Mouse (Mus musculus) cerebellum, postnatal 25 days (tissue): ENCODE data around the gene Dnhd1.
A peak's percentile ranks its signal among the peaks of the same experiment; 100 is the strongest.
"Not testable (repeated sequence)": the region's sequence is repeated elsewhere in the genome, so short reads cannot be mapped to it uniquely, and the experiment has no call there.

Source experiments
- DNase-seq, 2 experiments: peaks; one replicate each; pipeline ENCODE4 v3.0.0; 2021; ENCODE audit warnings: mixed read lengths in 2 of 2

Gene Dnhd1

DNA sequence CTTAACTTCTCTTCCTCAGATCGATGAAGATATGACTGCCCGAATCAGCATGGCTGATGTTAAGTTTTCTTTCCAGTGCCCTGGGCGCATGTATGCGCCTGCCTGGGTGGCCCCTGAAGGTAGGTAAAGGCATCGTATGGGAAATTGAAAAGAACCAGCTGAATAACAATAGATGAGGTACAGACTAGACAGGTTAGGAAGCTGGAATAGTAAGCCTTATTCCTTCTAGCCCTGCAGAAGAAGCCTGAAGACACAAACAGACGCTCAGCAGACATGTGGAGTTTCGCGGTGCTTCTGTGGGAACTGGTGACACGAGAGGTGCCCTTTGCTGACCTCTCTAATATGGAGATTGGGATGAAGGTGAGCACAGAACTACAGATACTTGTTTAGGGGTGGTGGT lies 91.4 kb downstream of the Dnhd1 start:
- DNase-seq, result peak in 1 of 2 experiments; percentile 2

DNA sequence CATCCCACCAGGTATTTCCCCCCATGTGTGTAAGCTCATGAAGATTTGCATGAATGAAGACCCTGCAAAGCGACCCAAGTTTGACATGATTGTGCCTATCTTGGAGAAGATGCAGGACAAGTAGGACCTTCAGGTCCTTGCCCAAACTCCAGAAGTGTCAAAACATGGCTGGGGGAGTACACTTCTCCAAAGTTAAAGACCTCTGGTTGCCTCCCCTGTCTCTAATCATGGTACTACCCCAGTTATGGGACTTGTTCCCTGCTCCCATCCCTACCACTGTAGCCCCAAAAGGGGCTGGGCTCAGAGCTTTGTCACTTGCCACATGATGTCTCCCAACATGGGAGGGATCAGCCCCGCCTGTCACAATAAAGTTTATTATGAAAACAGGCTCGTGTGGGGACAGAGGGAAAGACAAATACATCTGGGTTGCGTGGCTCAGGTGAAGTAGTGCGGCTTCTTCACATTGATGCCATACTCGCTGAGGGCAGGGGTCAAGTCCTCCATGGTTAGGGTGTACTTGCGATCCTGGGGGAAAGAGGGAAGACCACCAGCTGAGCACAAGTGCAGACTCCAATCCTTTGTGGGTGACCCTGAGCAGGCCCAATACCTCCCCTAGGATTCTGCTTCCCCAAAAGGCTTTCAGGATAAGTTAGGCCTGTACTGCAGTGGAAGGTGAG lies 92.0 kb downstream of the Dnhd1 start:
- DNase-seq, result peak in 1 of 2 experiments; percentile 8

- not testable (repeated sequence) for DNase-seq
Observed at GRCm38 (mm10) chr7:105743246-105743925, 92.8 kb downstream of the Dnhd1 start.

DNA sequence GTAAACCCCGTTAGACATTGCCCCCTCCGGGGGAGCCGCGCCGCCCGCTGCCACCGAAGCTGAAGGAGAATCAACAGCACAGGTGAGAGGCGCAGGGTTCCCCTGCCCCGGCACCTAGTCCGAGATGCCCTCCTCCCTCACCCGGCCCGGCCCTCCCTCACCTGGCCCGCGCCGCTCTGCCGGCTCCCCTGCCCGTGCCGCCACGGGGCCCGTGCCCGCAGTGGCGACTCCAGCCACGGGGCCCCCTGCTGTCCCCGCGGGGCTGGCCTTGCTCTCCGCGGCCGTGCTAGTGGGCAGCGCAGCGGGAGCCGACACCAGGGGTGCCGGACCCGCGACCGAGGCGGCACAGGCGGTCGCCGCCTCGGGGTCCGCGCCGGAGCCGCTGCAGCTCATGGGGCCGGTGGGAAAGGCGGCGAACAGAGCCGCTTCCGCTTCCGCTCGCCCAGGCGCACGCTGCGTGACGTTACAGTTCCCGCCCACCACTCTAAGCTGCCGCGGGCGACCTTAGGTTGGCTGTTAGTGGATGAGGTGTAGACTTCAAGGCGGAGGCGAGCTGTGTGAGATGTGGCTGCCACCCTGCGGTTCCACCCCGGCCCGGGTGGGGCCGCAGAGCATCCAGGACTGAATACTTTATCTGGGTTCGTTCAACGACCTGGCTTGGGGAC lies 93.4 kb downstream of the Dnhd1 start, which contains the start of gene Taf10:
Taf10 (minus strand) TSS at position 436 of the 665 bp plus-strand sequence.
- DNase-seq, result peak; percentile 89 to 92

- DNase-seq, result no peak
Observed at GRCm38 (mm10) chr7:105747776-105748175, 97.1 kb downstream of the Dnhd1 start.

GRCm38 (mm10) chr7:105751491-105752433 lies 101.1 kb downstream of the Dnhd1 start, which contains the start of gene Tpp1:
Gene Tpp1 (minus strand): TSS chr7:105752235.
- DNase-seq, result peak; percentile 91 to 93

DNA sequence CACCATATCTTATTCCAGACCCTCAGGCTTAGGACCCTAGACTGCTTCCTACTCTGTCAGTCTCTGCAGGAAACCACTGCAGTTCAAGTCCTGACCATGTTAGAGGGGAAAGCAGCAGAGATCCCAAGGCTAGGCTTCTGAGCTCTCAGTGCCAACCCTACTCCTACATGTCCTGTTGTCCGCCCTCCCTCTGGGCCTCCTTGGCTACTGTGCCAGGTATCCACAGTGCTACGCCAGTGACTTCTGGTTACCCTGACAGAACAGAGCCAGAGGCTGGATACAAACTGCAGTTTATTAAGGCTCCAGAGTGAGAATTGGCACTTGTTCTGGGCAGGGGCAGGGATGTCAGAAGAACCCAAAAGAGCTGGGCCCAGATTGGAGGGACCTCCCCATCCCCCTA lies 102.1 kb downstream of the Dnhd1 start:
- peak; percentile 55 to 60 for DNase-seq

- DNase-seq, result no peak
Observed at GRCm38 (mm10) chr7:105753281-105753680, 102.7 kb downstream of the Dnhd1 start.

DNA sequence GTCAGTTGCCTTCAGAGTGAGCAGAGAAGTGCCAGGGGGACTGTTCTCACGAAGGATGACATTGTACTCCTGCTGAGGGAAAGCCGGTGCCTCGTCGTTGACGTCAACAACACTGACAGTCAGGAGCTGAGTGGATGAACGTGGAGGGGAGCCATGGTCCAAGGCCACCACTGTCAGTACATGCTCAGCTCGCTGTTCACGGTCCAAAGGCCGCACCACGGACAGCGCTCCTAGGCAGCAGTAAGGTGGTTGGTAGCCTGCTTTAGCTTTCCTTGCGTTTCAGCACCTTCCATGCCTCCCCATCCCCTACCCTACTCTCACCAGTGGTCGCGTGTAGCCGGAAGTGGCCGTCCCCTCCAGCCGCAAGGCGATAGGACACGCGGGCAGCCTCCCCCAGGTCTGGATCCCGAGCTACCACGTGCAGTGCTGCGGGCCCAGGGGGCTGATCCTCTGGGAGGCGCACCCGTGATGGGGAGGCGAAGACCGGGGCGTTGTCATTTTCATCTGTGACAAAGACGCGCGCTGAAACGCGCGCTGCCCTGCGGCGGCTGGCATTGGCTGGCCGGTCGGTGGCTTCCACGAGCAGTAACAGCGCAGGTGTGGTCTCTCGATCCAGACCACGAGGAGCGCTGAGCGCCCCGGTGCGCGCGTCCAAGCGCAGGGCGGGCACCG lies 111.3 kb downstream of the Dnhd1 start:
- no peak for DNase-seq

GRCm38 (mm10) chr7:105762517-105763270 lies 112.1 kb downstream of the Dnhd1 start:
- DNase-seq, result no peak

DNA sequence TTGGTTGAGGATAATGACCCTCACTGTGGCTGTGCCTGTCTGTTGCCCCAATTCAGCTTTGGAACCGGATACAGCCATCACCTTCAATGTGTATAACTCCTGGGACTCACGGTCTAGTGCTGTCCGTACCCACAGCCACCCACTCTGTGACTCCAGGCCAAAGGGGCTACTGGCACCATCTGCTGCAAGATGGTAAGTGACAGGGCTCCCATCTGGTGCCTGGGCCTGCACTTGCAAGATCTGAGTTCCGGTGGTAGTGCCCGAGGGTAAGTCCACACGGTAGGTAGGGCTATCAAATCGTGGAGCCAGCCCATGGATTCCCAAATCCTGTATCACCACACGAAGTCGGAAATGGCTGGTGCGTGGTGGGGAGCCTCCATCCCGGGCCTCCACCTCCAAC lies 113.7 kb downstream of the Dnhd1 start:
- no peak for DNase-seq

DNA sequence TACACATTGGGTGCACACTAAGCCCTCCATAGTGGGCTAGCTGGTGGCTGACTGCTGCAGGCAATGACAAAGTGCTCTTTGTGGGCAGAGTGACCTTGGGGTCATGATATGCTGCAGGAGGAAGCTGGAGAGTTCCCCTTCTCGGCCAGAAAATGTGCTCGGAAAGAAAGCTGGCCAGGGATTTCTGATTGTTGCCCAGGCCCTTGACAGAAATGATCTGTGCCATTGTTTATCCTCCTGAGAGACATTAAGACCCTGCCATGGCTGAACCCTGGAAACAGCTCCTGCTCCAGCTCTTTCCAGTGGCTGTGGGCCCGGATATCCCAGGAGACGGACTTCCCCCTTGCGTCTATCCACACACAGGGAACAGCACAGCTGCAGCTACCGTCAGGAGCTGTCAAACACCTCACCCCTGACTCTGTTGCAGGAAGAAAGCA lies 117.1 kb downstream of the Dnhd1 start:
- no peak for DNase-seq

DNA sequence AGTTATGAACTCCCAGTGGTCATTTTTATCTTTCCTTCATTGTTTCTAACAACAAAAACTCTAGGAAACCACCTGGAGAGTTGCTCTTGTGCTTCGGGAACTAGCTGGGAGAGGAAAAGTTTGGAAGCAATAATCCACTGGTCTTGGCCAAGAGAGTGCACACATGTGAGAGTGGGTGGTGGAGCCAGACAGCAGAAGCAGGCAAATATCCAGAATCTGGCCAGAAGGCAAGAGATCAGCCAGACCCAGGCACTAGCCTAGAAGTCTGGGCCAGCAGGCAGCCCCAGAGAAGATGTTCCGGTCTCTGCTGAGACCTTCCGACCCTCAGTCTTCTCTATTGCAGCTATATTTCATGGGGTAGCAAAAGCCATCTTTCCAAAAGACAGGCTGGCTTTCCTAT lies 119.3 kb downstream of the Dnhd1 start:
- no peak for DNase-seq
